Mouse (Mus musculus) mouse embryonic stem cell (cell line): ENCODE measurements around the gene Hspb6.

Source experiments
- in situ Hi-C, 2 experiments: fragments of 300-500 bp; cut with MboI; formaldehyde crosslinking; loops; 1 replicate in 1 of 2; 3 replicates in 1 of 2; pipeline ENCODE4 v1.14.3; 2019 to 2020; ENCODE audit warnings: low sequenced_read_pairs in 2 of 2, low pct_unique_long_range_greater_than_20kb in 1 of 2, mixed read lengths in 1 of 2; ENCODE audit not compliant: unreplicated experiment in 1 of 2

Gene Hspb6

DNA sequence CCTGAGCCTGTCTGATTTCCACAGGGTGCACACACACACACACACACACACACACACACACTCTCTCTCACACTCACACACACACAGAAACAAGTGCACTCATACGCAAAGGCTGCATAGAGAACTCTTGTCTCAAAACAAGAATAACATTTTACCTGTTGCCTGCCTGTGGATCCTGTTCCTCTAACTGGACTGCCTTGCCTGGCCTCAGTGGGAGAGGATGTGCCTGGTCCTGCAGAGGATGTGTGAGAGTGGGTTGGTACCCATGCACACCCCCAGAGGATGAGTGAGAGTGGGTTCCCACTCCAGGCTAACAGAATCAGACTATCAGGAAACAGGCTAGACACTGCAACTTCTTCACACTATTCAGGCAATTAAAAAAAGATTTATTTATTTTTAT is 1.4 kb upstream of the Hspb6 start:
- in situ Hi-C loops = no loop called here

DNA sequence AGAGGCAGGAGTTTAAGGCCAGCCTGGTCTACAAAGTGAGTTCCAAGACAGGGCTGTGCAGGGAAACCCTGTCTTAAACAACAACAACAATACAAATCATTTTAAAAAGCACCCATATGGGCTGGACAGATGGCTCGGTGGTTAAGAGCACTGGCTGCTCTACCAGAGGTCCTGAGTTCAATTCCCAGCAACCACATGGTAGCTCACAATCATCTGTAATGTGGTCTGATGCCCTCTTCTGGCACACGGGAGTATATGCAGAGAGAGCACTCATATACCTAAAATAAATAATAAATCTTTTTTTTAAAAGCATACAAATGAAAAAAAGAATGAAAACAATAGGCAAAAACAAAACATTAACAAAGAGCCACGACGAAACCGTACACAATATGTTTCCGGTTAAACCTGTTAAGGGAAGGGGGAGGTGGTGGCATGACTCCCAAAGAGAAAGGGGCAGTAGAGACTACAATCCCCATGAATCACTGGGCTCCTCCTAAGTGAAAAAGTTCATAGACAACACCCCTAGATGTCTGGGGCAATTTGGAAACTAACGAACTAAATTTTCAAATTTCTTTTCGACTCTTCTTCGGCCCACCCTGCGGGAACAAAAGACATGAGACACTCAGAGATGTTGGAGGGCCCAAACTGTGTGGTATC is 405 bp upstream of the Hspb6 start:
- in situ Hi-C loops = no loop called here

DNA sequence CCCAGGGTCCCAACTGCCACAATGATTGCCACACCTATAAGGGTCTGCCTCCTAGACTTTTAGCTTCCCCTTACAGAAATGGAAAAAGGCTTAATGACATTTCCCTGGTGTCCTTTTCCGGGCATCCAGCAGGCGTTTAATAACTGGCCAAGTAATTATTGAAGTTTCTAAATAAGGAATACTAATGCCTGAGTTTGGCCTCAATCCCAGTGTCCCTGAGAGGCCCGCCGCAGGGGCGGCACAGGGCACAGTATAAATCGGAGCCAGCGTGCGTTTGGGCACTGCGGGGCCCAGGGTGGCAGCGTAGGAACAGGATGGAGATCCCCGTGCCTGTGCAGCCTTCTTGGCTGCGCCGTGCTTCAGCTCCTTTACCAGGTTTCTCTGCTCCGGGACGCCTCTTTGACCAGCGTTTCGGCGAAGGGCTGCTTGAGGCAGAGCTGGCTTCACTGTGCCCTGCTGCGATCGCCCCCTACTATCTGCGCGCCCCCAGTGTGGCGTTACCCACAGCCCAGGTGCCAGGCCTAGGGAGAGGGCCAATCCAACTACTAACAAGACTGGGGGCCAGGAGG is 1.1 kb downstream of the Hspb6 start:
- in situ Hi-C loops = no loop called here

DNA sequence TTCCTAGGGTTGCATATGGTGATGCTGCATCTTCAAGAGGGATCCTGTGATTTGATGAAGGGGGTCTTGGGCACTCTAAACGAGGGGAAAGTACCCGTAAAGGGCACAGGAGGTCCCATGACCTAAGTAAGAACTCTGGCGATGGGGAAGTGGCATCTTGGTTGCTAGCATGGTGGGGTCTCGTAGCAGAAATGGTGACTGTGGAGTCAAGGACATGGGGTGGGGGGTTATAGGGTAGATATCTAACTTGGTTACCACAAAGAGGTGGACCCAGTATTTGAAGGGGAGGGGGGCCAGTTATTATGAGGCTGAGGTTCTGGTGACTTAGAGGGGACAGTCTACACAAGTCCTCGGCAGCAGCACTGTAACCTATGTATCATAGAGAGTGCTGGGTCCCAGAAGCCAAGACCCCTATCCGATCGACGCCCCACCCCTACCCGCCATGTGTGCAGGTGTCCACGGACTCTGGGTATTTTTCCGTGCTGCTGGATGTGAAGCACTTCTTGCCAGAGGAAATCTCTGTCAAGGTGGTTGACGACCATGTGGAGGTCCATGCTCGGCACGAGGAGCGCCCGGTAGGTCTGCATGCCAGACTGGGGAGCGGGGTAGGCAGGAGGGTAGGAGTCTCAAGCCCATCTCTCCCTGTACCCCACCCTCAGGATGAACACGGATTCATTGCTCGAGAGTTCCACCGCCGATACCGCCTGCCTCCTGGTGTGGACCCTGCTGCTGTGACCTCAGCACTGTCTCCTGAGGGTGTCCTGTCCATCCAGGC is 2.0 kb downstream of the Hspb6 start:
- in situ Hi-C loops = no loop called here

DNA sequence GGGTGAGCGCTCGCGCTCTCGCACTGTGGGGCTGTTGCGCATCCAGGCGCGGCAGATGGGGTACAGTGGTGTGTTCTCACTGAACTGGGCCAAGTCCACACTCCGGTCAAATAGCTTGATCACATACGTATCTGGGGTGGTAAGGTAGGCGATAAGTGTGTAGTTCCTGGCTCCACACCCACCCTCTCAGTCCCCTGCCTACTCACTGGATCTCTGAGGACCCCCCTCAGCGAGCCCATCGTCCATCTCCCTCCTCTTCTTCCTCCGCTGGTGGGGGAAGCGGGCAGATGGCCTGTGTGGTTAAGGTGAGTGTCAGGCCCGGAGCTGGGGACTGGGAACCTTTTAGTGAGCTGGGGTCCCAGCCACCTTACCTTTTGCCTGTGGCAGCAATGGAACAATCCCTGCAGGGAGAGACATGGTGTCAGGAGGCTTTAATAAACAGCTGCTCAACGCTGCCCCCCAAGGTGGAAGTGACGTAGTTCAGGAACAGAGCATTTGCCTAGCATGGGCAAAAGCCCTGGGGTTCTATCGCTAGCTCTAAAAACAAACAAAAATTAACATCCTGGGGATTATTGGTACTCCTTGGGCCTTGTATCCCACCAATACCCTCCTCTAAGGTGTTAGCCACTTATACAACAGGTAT is 5.0 kb downstream of the Hspb6 start:
- in situ Hi-C loops = no loop called here

DNA sequence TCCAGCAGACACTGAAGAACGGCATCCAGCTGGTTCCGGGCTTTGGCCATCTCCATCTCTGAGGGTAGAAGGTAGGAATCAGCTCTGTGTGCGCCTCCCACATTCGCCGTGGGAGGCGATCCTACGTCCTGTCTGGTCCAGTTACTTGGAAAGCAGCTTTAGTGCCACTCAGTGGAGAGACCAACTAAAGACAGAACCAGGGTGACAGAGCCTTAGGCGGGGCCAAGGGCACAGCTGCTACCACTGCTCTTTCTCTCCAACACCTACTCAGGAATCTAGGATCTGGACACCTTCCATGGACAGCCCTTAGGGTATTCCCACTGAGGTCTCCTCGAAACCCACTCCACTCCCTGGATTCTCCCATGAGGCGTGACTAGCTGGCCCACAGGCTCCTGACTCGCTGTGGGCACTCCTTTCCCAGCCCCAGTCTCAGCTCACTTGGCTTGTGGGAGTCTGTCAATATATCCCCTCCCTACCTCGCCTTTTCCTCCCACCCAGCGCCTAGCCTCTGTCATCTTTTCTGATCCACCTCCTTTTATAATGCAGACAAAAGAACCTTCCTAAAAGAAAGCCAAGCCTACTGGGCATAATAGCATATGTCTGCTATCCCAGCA is 6.0 kb downstream of the Hspb6 start:
- in situ Hi-C loops = no loop called here

DNA sequence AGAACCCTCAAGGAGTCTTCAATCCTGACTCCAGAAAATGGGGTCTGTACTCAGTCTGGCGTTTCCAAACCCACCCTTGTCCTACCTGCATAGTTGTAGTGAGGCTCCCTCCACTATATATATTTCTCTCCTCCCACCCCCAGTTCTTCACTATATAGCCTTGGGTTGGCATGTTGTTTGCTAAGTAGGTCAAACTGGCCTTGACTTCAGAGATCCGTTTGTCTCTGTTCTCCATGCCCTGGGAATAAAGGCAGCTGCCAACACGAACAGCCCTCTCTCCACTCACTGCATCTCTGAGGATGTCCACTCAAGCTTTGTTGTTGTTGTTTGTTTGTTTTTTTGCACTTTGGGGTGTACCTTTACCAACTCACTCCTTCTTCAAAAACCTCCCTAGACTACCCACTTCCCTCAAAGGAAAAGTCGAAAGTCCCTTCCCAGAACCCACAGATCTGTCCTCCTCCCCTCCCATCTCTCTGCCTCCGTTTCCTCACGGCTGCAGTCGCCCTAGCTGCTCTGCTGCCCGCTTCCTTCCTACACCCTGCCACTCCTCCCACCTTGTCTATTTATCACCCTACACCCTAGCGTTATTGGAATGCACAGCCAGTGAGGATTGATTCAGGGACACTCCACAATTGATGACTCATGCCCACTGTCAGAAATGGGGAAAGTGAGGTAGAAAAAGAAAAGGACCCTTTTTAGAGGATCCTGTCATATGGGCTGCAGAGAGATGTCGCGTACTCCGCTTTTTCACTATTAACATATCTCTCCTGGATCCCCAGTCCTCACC is 6.9 kb downstream of the Hspb6 start:
- in situ Hi-C loops = no loop called here

DNA sequence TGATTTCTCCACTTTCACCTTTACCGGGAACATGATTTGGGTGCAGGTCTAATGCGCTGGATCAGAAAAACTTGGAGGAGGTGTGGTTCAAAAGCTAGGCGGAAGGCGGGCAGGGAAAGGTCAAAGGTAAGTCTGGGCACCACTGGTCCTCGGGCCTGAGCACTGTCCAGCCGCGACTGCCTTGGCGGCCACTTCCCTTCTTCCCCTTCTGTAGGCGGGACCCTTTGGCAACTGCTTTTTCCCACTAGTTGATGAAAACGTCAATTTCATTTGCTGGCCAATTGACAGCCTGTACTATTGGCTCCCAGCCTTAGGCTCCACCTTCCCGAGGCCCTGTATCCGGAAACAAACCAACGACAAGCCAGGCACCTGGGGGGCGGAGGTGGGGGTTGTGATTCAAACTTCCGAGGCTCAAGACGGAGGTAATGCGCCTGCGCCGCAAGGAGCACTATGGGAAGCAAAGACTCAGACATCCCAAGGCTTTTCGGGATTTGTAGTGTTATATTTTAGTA is 7.5 kb downstream of the Hspb6 start, which contains the start of gene Lin37:
Gene Lin37, minus strand, starts transcription at position 396 of the 512 bp plus-strand sequence.
- in situ Hi-C loops = no loop called here

DNA sequence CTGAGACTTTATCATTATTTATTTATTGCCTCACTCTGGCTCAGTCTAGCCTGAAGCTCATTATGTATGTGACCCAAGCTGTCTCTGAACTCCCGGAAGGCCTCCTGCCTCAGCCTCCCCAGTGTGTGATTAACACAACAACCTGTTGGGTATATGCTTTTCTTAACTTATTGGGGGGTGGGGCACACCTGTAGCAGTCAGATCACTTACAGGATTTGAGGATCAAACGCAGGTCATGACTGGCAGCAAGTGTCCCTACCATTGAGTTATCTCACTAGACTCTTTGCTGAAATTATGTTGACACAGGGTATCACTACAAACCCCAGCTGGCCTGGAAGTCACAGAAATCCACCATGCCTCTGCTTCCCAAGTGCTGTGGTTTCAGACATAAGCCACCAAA is 8.3 kb downstream of the Hspb6 start:
- in situ Hi-C loops = no loop called here

DNA sequence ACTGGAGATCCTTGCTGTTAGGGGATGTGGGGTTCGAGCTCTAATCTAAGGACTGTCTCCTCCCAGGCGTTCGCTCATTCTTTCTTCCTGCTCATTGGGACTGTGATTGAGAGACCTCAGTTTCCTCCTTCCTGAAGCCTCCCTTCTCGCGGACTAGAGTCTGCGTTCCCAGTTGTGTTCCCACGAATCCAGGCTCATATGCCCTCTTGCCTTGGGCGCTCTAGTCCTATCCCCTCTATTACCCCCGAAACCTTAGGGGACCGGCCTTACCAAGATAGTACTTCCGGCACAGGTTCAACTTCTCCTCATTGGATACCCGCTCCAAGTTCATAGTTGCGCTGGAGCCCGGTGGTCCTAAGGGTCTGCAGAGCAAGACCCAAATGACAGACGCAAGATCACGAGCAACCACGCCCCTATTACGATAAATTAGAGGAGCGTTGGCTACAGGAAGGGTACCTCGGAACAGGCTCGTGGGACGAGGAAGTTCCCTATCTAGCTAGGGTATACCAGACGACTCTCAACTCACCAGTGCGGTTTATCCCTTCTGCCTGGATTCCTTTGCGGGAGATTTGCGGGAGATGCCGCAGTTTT is 10.6 kb downstream of the Hspb6 start:
- in situ Hi-C loops = no loop called here

DNA sequence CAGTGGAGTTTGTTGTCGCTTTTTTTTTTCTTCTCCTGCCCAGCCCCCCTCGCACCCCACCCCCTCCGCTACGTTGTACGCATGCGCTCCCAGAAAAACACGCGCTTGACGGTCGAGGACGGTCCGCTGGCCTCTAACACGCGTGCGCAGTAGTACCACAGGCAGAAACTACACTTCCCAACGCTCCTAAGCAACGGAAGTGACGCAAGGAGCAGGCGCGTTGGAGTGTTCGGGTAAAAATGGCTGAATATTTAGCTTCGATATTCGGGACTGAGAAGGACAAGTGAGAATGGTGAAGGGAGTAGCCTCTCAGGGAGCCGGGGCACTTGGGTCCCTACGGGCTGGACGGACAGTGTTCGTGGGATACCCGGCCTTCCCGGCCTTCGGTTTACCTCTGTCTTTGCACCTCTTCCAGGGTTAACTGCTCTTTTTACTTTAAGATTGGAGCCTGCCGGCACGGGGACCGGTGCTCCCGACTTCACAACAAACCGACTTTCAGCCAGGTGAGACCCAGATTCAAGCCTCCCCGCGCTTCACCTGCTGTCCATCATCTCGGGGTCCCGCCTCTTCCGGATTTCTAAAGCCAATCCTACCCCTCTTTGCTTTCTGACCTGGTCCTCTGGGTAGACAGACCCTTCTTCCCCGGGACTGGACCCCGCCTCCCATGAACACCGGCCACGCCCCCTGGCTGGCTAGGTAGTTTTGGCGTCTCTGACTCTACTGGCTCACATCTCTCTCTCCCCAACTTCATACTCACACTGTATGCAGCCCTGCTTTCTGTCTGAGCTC is 11.3 kb downstream of the Hspb6 start, which contains the start of the genes U2af1l4, Gm49396 and Psenen:
Gene U2af1l4, plus strand, starts transcription at position 185 of the 789 bp plus-strand sequence.
Gene Gm49396, plus strand, starts transcription at position 228 of the 789 bp plus-strand sequence.
Gene Psenen, minus strand, starts transcription at position 511 of the 789 bp plus-strand sequence.
- in situ Hi-C loops = no loop called here

DNA sequence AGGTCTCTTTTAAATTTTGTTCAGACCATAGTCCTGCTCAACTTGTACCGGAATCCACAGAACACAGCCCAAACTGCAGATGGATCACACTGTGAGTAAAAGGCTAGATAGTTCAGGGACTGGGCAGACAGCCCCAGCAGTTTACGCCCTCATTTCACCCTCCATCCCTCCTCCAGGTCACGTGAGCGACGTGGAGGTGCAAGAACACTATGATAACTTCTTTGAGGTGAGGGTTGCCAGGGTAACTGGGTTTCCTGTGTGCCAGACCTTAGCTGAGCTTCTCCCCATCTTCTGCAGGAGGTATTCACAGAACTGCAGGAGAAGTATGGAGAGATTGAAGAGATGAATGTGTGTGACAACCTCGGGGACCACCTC is 11.9 kb downstream of the Hspb6 start:
- in situ Hi-C loops = no loop called here

DNA sequence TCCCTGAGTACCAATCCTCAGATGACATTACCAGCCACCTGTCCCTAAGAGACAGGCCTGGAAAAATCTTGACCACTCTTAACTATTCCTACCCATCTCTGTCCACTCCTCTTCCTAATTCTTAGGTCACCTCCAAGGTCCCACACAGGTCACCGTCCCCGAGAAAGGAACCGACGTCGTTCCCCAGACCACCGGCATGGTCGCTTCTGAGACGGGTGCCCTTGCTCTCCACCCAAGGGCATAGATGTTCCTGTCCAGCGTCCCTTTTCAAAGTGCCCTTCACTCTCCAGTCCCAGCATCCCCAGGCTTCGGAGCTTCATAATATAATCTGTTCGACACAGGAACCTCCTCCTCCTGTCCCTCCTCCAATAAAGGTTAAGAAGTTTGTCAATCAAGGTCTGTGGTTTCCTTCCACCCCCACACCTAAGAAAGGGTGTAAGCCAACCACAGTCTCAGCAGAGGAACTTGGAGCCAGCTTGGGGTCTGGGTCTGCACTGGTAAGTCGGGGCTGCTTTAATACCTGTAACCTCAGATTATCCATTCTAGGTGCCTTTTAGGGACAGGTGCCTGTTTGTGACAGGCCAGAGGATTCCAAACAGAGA is 13.1 kb downstream of the Hspb6 start, which contains the start of gene Igflr1:
Gene Igflr1, plus strand, starts transcription at position 458 of the 602 bp plus-strand sequence.
- in situ Hi-C loops = no loop called here

DNA sequence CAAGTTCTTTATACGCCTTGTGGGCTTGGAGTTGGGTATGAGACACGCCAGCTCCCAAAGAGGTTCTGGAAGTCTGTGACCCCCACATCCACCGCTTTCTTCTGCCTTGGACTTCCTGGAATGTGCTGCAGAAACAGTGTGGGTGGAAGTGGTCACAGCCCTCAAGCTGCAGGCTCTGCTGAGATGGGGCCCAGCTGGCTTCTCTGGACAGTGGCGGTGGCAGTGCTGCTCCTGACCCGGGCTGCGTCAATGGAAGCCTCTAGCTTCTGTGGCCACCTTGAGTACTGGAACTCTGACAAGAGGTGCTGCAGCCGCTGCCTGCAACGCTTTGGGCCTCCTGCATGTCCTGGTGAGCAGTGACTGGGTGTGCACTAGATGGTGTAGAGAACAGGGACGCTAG is 14.1 kb downstream of the Hspb6 start:
- in situ Hi-C loops = no loop called here

DNA sequence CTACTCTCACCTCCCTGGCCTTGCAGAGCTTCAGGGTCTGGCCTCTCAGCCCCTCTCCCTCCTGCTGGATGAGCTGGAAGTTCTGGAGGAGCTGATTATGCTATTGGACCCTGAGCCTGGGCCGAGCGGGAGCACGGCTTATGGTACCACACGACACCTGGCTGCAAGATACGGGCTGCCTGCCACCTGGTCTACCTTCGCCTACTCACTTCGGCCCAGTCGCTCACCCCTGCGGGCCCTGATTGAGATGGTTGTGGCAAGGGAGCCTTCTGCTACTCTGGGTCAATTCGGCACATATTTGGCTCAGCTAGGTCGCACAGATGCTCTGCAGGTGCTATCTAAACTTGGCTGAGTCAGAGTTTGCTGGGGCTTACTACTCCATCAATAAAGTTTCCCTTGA is 15.6 kb downstream of the Hspb6 start:
- in situ Hi-C loops = no loop called here

DNA sequence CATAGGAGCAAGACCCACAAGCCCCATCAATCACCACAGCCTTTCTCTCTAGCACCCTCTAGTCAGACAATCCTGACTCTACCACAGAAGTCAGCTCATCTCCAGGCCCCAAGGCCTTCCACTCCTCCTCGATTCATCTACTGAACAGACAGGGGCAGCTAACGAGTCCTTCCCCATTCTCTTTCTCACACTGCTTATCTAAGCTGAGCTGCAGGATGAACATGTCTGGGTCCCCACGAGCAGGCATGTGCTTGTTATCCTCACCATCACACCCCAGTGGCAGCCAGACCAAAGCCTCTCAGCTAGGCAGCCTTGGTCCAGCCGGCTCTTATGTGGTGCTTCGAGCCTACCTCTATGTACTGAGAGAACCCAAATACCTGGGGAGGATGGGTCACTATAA is 20.4 kb downstream of the Hspb6 start:
- in situ Hi-C loops = no loop called here
